Comparison of ENCODE assay signal across 8 mouse cellular contexts in genomic region chr10:22491806-22492347, GRCm38 (mm10).
A peak's percentile ranks its signal among the peaks of the same experiment; 100 is the strongest.
ATAC-seq and TF ChIP-seq lines count a peak whose summit lies in the region.
"Not testable (repeated sequence)": the region's sequence is repeated elsewhere in the genome, so short reads cannot be mapped to it uniquely, and the experiment has no call there.

No protein-coding gene starts in this region.

- peak; percentile 44; the same call in 1 of the 2 replicates for ATAC-seq in hindbrain, embryonic 16.5 days
- peak; percentile 25; the same call in 1 of the 2 replicates for ATAC-seq in kidney, embryonic 14.5 days (ENCODE audit: low FRiP score, low TSS enrichment)
- peak; percentile 31; the same call in 1 of the 2 replicates for ATAC-seq in kidney, embryonic 16.5 days (ENCODE audit: low FRiP score, low TSS enrichment)
- peak; percentile 53 for ATAC-seq in limb, embryonic 13.5 days (ENCODE audit: low FRiP score, low read depth)
- ATAC-seq in limb, embryonic 15.5 days (ENCODE audit: insufficient number of reproducible peaks, low FRiP score, low TSS enrichment, low read depth) = not testable (repeated sequence)
- peak; percentile 30; the same call in 1 of the 2 replicates for ATAC-seq in midbrain, embryonic 16.5 days
- ATAC-seq in neural tube, embryonic 15.5 days (ENCODE audit: low FRiP score) = peak; percentile 60

- not testable (repeated sequence) for H3K4me2 ChIP-seq in hindbrain, embryonic 16.5 days (ENCODE audit: low read length); kidney, embryonic 14.5 days (replicated peaks; ENCODE audit: low read depth, low read length); kidney, embryonic 16.5 days (replicated peaks; ENCODE audit: low read depth, low read length); limb, embryonic 13.5 days (replicated peaks); limb, embryonic 15.5 days; midbrain, embryonic 16.5 days (ENCODE audit: low read length); neural tube, embryonic 15.5 days

- TF ChIP-seq CTCF in embryonic fibroblast, embryonic 13.5 days (IDR thresholded peaks at IDR 0.05; ENCODE audit: borderline replicate concordance, insufficient read depth, low read length) = not testable (repeated sequence)

- H3K36me3 ChIP-seq in hindbrain, embryonic 16.5 days (ENCODE audit: control insufficient read depth, insufficient read depth, low read length); kidney, embryonic 14.5 days (ENCODE audit: control insufficient read depth, insufficient read depth, low read length); kidney, embryonic 16.5 days (ENCODE audit: insufficient read depth, low read length); limb, embryonic 13.5 days; limb, embryonic 15.5 days; midbrain, embryonic 16.5 days (ENCODE audit: control insufficient read depth, insufficient read depth, low read length); neural tube, embryonic 15.5 days: not testable (repeated sequence)

- H3K9me3 ChIP-seq in hindbrain, embryonic 16.5 days (ENCODE audit: control insufficient read depth, low read length); kidney, embryonic 14.5 days (ENCODE audit: control insufficient read depth, low read length); kidney, embryonic 16.5 days (ENCODE audit: low read length); limb, embryonic 13.5 days; limb, embryonic 15.5 days; midbrain, embryonic 16.5 days (replicated peaks; ENCODE audit: control insufficient read depth, low read length, poor library complexity, severe bottlenecking); neural tube, embryonic 15.5 days (replicated peaks): not testable (repeated sequence)

- not testable (repeated sequence) for H3K4me3 ChIP-seq in embryonic fibroblast, embryonic 13.5 days (ENCODE audit: insufficient read depth, low read length); hindbrain, embryonic 16.5 days (ENCODE audit: low read length); kidney, embryonic 14.5 days (ENCODE audit: low read length); kidney, embryonic 16.5 days (ENCODE audit: low read length); limb, embryonic 13.5 days; limb, embryonic 15.5 days; midbrain, embryonic 16.5 days (ENCODE audit: low read depth, low read length); neural tube, embryonic 15.5 days (replicated peaks)

- H3K27me3 ChIP-seq in hindbrain, embryonic 16.5 days (replicated peaks; ENCODE audit: control insufficient read depth, insufficient read depth, low read length); kidney, embryonic 14.5 days (ENCODE audit: control insufficient read depth, insufficient read depth, low read length); kidney, embryonic 16.5 days (ENCODE audit: insufficient read depth, low read length); limb, embryonic 13.5 days; limb, embryonic 15.5 days; midbrain, embryonic 16.5 days (ENCODE audit: control insufficient read depth, insufficient read depth, low read depth, low read length); neural tube, embryonic 15.5 days (replicated peaks): not testable (repeated sequence)

- TF ChIP-seq POLR2A in embryonic fibroblast, embryonic 13.5 days (IDR thresholded peaks at IDR 0.05; ENCODE audit: low read depth, low read length) = not testable (repeated sequence)

- H3K27ac ChIP-seq in embryonic fibroblast, embryonic 13.5 days (ENCODE audit: insufficient read depth, low read length) = peak overlapping the region; percentile 65
- H3K27ac ChIP-seq in hindbrain, embryonic 16.5 days (ENCODE audit: low read depth, low read length); kidney, embryonic 14.5 days (ENCODE audit: low read depth, low read length); kidney, embryonic 16.5 days (ENCODE audit: low read length); limb, embryonic 13.5 days; midbrain, embryonic 16.5 days (ENCODE audit: low read length); neural tube, embryonic 15.5 days (replicated peaks): not testable (repeated sequence)
- H3K27ac ChIP-seq in limb, embryonic 15.5 days = peak overlapping the region; percentile 65

- WGBS in hindbrain, embryonic 16.5 days = 81% methylated on average over 10 of the region's 11 CpGs
- 25% methylated on average over 9 of the region's 11 CpGs for WGBS in kidney, embryonic 14.5 days
- WGBS in kidney, embryonic 16.5 days = 29% methylated on average over 10 of the region's 11 CpGs
- 48% methylated on average over 11 of the region's 11 CpGs for WGBS in limb, embryonic 13.5 days
- WGBS in limb, embryonic 15.5 days = 42% methylated on average over 11 of the region's 11 CpGs
- WGBS in midbrain, embryonic 16.5 days = 80% methylated on average over 9 of the region's 11 CpGs
- WGBS in neural tube, embryonic 15.5 days = 73% methylated on average over 11 of the region's 11 CpGs

- H3K4me1 ChIP-seq in embryonic fibroblast, embryonic 13.5 days (ENCODE audit: control insufficient read depth, insufficient read depth, low read length); hindbrain, embryonic 16.5 days (ENCODE audit: control insufficient read depth, insufficient read depth, low read depth, low read length); kidney, embryonic 14.5 days (ENCODE audit: control insufficient read depth, insufficient read depth, low read length); kidney, embryonic 16.5 days (ENCODE audit: insufficient read depth, low read length); limb, embryonic 13.5 days; limb, embryonic 15.5 days; midbrain, embryonic 16.5 days (ENCODE audit: control insufficient read depth, insufficient read depth, low read length); neural tube, embryonic 15.5 days: not testable (repeated sequence)

- not testable (repeated sequence) for H3K9ac ChIP-seq in hindbrain, embryonic 16.5 days (ENCODE audit: low read depth, low read length); kidney, embryonic 14.5 days (ENCODE audit: low read depth, low read length); kidney, embryonic 16.5 days (replicated peaks; ENCODE audit: low read length); limb, embryonic 13.5 days; limb, embryonic 15.5 days; midbrain, embryonic 16.5 days (ENCODE audit: low read depth, low read length); neural tube, embryonic 15.5 days (replicated peaks)
